Mouse (Mus musculus) heart, adult 2 months (tissue): ENCODE data around the gene Zfp410. TPM values are rescaled to one million over a fixed set of nuclear protein-coding genes. Genes with fewer than 3 reads are reported as not detected.
A peak's percentile ranks its signal among the peaks of the same experiment; 100 is the strongest.

Experiments
- DNase-seq, 2 experiments: peaks; one replicate each; pipeline ENCODE4 v3.0.0; 2021
- H3K27ac ChIP-seq: fragments of 200-600 bp; 2 replicates; pipeline ENCODE4 v1.8.1; 2022
- H3K27me3 ChIP-seq: fragments of 200-500 bp; 2 replicates; pipeline ENCODE4 v1.6.1; 2012; ENCODE audit warnings: mild to moderate bottlenecking, low read length, inconsistent platforms, mixed read lengths; ENCODE audit not compliant: control insufficient read depth, insufficient read depth
- H3K36me3 ChIP-seq: fragments of 200-500 bp; 2 replicates; pipeline ENCODE4 v1.6.1; 2012; ENCODE audit warnings: low read length, inconsistent platforms; ENCODE audit not compliant: control insufficient read depth, insufficient read depth
- H3K4me1 ChIP-seq: fragments of 200-500 bp; 2 replicates; pipeline ENCODE4 v1.6.1; 2011; ENCODE audit warnings: low read length; ENCODE audit not compliant: control insufficient read depth, insufficient read depth
- H3K4me3 ChIP-seq: fragments of 200-600 bp; 2 replicates; pipeline ENCODE4 v1.8.1; 2022
- H3K79me2 ChIP-seq: fragments of 200-500 bp; replicated peaks from 2 replicates; pipeline ENCODE4 v1.6.1; 2012; ENCODE audit warnings: mild to moderate bottlenecking, inconsistent platforms, low read length, moderate library complexity, mixed read lengths; ENCODE audit not compliant: control insufficient read depth, insufficient read depth
- H3K9ac ChIP-seq: fragments of 200-500 bp; 2 replicates; pipeline ENCODE4 v1.6.1; 2012; ENCODE audit warnings: low read depth, mild to moderate bottlenecking, control low read depth, inconsistent platforms, low read length, mixed read lengths
- CTCF ChIP-seq: fragments of 200-600 bp; IDR thresholded peaks from 2 replicates; pipeline ENCODE4 v1.8.1; 2022; ENCODE audit warnings: antibody characterized with exemption, mild to moderate bottlenecking, moderate library complexity
- EP300 ChIP-seq: fragments of 200-500 bp; IDR thresholded peaks from 2 replicates; pipeline ENCODE4 v1.6.1; 2011; ENCODE audit warnings: low read depth, low read length, control low read depth; ENCODE audit not compliant: insufficient read depth
- POLR2A ChIP-seq: fragments of 200-500 bp; IDR thresholded peaks from 2 replicates; pipeline ENCODE4 v1.6.1; 2011; ENCODE audit warnings: mild to moderate bottlenecking, low read depth, low read length, control low read depth; ENCODE audit not compliant: insufficient read depth
- WGBS: fragments of 180-500 bp; shearing (Covaris S2); methylation state at CpG from one replicate; pipeline ENCODE4 v1.1.7; 2018; 5-methylcytosine and 5-hydroxymethylcytosine counted together
- intact Hi-C: fragments of 180-260 bp; cut with DNase I; formaldehyde crosslinking; loops from one replicate; pipeline ENCODE4 v1.15.1; 2025
- polyA plus RNA-seq: library from polyadenylated mRNA; depleted of rRNA; stranded (reverse); fragments of >200 nt; gene quantifications from 2 replicates; pipeline ENCODE4 v1.2.3, GENCODE M21; 2012
- total RNA-seq, 2 experiments: library from RNA; stranded (reverse); gene quantifications; 2 replicates each; pipeline ENCODE4 v1.2.3; 2021

The Zfp410 gene
- total and polyA plus RNA-seq, 3 experiments, result 18.4 to 20.9 (median 18.8) TPM

DNA sequence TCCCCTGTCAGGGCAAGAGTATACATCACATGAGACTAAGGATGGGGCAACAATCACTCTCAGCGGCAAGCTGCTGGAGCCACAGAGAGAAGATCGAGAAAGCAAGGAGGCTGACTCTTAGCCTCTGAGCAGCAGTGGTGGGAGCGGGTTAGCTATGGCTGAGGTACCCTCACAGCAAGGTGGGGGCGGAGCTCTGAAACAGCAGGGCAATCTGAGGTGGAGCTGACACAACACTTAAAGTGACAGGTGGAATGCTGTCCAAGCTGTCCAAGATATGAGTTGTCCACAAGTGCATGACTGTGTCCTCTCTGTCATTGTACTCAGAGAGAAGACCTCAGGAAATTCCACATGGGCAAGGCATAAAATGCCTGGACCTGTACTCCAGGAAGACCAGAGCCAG lies 65.7 kb downstream of the Zfp410 start:
- Histone ChIP-seq H3K36me3 (no peaks in the 10 kb centered on the region; the same call in none of the 2 replicates), H3K4me1 (peaks cover 2% of the 10 kb centered on the region; the same call in 1 of the 2 replicates), H3K9ac (peak overlapping the region; percentile 49), H3K79me2 (no peaks in the 10 kb centered on the region), H3K4me3 (peak overlapping the region; percentile 31), H3K27me3 (no peaks in the 10 kb centered on the region), H3K27ac (peak overlapping the region; percentile 58)
- TF ChIP-seq POLR2A (peak; percentile 78), CTCF (no peak), EP300 (peak; percentile 89)
- WGBS, result 64% methylated on average over 4 of the region's 4 CpGs
- peak in 1 of 2 experiments; percentile 33 for DNase-seq
- intact Hi-C loops, result no loop called here

DNA sequence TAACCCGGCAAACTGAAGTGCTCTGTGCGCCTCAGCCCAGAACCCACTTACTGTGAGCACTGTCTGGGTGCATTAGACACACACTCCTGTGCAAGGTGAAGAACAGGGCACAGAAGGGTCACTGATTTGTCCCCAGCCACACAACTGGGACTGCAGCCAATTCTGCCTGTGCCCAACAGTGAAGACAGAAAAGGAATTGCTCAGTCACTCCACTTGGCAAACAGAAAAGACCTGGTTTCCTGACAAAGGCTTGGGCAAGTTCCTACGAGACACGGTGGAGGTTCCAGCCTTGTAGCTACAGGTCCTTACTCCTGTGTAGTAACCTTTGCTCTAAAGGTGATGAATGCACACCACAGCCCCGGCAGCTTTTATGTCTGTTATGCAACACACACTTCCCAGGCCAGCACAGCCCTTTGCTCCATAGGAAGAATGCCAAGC lies 68.0 kb downstream of the Zfp410 start:
- Histone ChIP-seq H3K4me1 (peaks cover 5% of the 10 kb centered on the region), H3K79me2 (no peaks in the 10 kb centered on the region), H3K36me3 (no peaks in the 10 kb centered on the region; the same call in none of the 2 replicates), H3K27me3 (no peaks in the 10 kb centered on the region), H3K9ac (no peak overlapping the region), H3K4me3 (no peak overlapping the region), H3K27ac (peak overlapping the region; percentile 76)
- TF ChIP-seq POLR2A (no peak), CTCF (no peak), EP300 (0 out of 2 replicates have a peak, but pooled peaks have one; percentile 29)
- intact Hi-C loops, result no loop called here
- WGBS, result 40% methylated on average over 5 of the region's 5 CpGs
- DNase-seq, result peak; percentile 51 to 78

DNA sequence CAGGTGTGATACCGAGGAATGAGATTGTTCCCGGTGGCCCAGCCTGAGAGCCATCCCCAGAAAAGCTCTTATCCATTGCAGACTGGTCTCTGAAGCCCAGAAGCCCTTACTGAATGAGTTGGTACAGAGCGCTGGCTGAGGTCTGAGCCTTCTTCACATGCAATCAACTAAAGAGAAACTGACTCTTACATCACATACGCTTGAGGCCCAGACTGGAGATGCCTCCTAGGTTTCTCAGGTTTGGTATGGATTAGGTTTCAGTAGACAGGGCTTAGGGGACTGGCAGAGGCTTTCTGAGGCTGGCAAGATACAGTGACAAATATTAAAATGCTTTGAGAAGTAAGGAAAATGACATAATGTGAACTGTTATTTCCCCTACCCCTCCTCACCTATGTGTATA lies 68.8 kb downstream of the Zfp410 start:
- Histone ChIP-seq H3K27me3 (no peaks in the 10 kb centered on the region), H3K4me3 (no peak overlapping the region), H3K27ac (peak overlapping the region; percentile 76), H3K9ac (no peak overlapping the region), H3K36me3 (no peaks in the 10 kb centered on the region; the same call in none of the 2 replicates), H3K79me2 (no peaks in the 10 kb centered on the region), H3K4me1 (peaks cover 5% of the 10 kb centered on the region)
- TF ChIP-seq EP300, result no peak
- no peak for TF ChIP-seq POLR2A
- TF ChIP-seq CTCF, result no peak
- intact Hi-C loops, result no loop called here
- WGBS, result 80% methylated on average over 4 of the region's 4 CpGs
- DNase-seq, result no peak

DNA sequence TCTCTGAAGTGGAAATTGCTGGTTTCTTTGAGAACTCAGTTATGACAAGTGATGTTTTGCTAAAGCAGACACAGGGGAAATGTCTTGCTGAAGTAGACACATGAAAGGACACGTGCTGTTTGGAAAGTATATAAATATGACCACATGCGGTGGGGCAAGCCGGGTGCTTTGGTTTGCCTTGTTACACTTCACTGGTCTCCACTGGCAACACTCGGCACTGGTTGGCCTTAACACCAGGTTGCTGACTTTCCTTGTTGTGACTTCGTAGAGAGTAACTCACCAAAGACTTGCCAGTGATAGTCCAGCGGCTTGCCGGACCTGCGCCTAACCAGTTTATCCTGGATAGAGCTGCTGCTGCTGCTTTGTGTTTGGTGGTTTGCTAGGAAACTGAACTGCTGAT lies 71.4 kb downstream of the Zfp410 start:
- Histone ChIP-seq H3K4me1 (peaks cover 5% of the 10 kb centered on the region), H3K4me3 (no peak overlapping the region), H3K27me3 (no peaks in the 10 kb centered on the region), H3K27ac (peak overlapping the region; percentile 53), H3K79me2 (no peaks in the 10 kb centered on the region), H3K36me3 (no peaks in the 10 kb centered on the region; the same call in none of the 2 replicates), H3K9ac (no peak overlapping the region)
- intact Hi-C loops, result no loop called here
- WGBS, result 74% methylated on average over 8 of the region's 8 CpGs
- TF ChIP-seq POLR2A (no peak), EP300 (no peak), CTCF (no peak)
- no peak for DNase-seq

DNA sequence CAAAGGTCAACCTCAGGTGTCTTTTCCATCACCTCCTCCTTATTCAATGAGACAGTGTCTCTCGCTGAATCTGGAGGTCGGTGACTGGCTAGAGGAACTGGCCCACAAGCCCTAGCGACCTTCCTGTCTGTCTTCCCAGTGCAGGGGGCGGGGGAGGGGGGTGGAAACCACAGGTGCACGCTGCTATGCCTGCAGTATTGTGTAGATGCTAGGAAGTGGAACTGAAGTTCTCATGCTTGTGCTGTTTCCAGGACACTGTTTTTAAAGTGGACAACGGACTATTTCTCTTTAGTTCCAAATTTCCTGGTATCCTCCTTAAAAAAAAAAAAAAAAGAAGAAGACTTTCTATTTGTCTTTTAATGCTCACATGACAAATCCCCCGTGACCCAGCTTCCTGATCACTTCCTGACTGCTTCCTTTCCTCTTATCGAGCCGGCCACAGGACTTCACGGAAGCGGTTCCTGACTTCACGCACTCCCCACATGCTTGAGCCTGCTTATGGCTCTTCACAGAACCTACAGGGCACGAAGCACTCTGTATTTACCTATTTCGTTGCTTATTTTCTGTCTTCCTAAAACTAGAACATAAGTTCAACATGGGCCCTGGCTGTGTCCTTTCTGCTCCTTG lies 72.2 kb downstream of the Zfp410 start:
- intact Hi-C loops, result no loop called here
- peaks cover 5% of the 10 kb centered on the region for H3K4me1 ChIP-seq

DNA sequence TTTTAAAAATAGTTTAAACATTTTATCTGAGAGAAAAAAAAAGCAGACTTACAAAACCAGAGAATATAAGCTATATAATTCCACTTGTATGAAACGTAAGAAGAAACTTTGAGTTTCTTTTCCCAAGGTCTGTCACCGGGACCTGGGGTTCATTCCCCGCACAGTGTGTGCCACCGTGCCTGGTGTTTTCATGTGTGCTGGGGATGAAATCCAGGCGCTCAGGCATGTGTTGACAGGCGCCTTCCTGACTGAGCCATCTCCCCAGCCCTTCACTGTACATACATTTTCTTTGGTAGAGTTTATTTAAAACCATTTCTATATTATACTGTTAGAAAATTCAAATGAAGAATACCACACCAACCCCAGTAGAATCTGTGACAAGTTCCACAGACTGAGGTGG lies 73.7 kb downstream of the Zfp410 start:
- Histone ChIP-seq H3K79me2 (no peaks in the 10 kb centered on the region), H3K36me3 (no peaks in the 10 kb centered on the region; the same call in none of the 2 replicates), H3K4me3 (no peak overlapping the region), H3K4me1 (peaks cover 3% of the 10 kb centered on the region), H3K27ac (peak overlapping the region; percentile 23), H3K27me3 (no peaks in the 10 kb centered on the region), H3K9ac (no peak overlapping the region)
- intact Hi-C loops, result no loop called here
- TF ChIP-seq EP300 (0 out of 2 replicates have a peak, but pooled peaks have one; percentile 14), CTCF (no peak)
- WGBS, result 37% methylated on average over 6 of the region's 6 CpGs
- no peak for DNase-seq

More for the DNA sequence above, 72.2 kb downstream of the Zfp410 start:
- TF ChIP-seq CTCF (no peak), EP300 (no peak), POLR2A (no peak)
- Histone ChIP-seq H3K27me3 (no peaks in the 10 kb centered on the region), H3K27ac (peak overlapping the region; percentile 53), H3K36me3 (no peaks in the 10 kb centered on the region; the same call in none of the 2 replicates), H3K4me3 (no peak overlapping the region), H3K9ac (no peak overlapping the region), H3K79me2 (no peaks in the 10 kb centered on the region)
- 49% methylated on average over 14 of the region's 14 CpGs for WGBS
- DNase-seq, result no peak
